Mouse (Mus musculus) kidney, adult 2 months (tissue): ENCODE measurements around the gene Neu2. TPM values are rescaled to one million over a fixed set of nuclear protein-coding genes. Genes with fewer than 3 reads are reported as not detected.

Experiments
- DNase-seq: peaks from one replicate; pipeline ENCODE4 v3.0.0; 2021
- H3K27ac ChIP-seq: fragments of 200-500 bp; 2 replicates; pipeline ENCODE4 v1.5.1; 2012; ENCODE audit warnings: low read depth, low read length, control low read depth, inconsistent platforms; ENCODE audit not compliant: insufficient read depth
- H3K27me3 ChIP-seq: fragments of 200-500 bp; replicated peaks from 2 replicates; pipeline ENCODE4 v1.6.1; 2012; ENCODE audit warnings: mild to moderate bottlenecking, moderate library complexity, low read length, inconsistent platforms; ENCODE audit not compliant: control insufficient read depth, insufficient read depth
- H3K36me3 ChIP-seq: fragments of 200-500 bp; 2 replicates; pipeline ENCODE4 v1.6.1; 2012; ENCODE audit warnings: mild to moderate bottlenecking, moderate library complexity, low read length, inconsistent platforms; ENCODE audit not compliant: control insufficient read depth, insufficient read depth
- H3K4me1 ChIP-seq: fragments of 200-500 bp; 2 replicates; pipeline ENCODE4 v1.6.1; 2011; ENCODE audit warnings: low read length; ENCODE audit not compliant: control insufficient read depth, insufficient read depth
- H3K4me3 ChIP-seq: fragments of 200-500 bp; 2 replicates; pipeline ENCODE4 v1.5.1; 2011; ENCODE audit warnings: mild to moderate bottlenecking, low read depth, low read length, control low read depth; ENCODE audit not compliant: insufficient read depth
- CTCF ChIP-seq: fragments of 200-500 bp; conservative IDR thresholded peaks from 2 replicates; pipeline ENCODE4 v1.5.1; 2011; ENCODE audit warnings: low read depth, mild to moderate bottlenecking, control low read depth, low read length, moderate library complexity, mixed read lengths; ENCODE audit not compliant: insufficient read depth, insufficient read length
- POLR2A ChIP-seq: fragments of 200-500 bp; IDR thresholded peaks from one replicate; pipeline ENCODE4 v1.6.1; 2011; ENCODE audit warnings: low read depth, low read length, control low read depth
- WGBS: fragments of 180-500 bp; shearing (Covaris S2); methylation state at CpG from one replicate; pipeline ENCODE4 v1.1.7; 2018; 5-methylcytosine and 5-hydroxymethylcytosine counted together
- polyA plus RNA-seq: library from polyadenylated mRNA; depleted of rRNA; stranded (reverse); fragments of >200 nt; gene quantifications from 2 replicates; pipeline ENCODE4 v1.2.3, GENCODE M21; 2012

Neu2 gene
- polyA plus RNA-seq, 1 experiment = 20.3 TPM

DNA sequence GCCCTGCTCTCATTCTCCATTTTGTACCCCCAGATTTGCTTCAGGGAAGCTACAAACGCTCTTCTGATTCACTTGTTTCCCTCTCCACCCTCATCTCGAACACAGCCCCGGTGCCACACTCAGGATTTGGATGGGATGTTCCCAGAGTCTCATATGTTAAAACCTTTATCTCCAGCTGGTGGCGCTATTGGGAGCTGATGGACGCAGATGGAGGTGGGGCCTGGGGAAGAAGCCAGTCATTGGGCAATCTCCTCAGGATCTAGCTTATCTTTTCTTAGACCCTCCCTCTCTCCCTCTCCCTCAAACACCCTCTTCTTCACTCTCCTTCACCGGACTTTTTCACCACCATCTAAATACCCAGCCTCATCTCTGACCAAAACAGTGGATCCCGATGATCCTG, 31.9 kb downstream of the Neu2 start:
- WGBS = 34% methylated on average over 7 of the region's 7 CpGs
- TF ChIP-seq CTCF (peak; percentile 67), POLR2A (no peak)
- Histone ChIP-seq H3K27ac (no peak overlapping the region), H3K27me3 (no peaks in the 10 kb centered on the region), H3K4me1 (no peaks in the 10 kb centered on the region), H3K4me3 (no peak overlapping the region), H3K36me3 (no peaks in the 10 kb centered on the region; the same call in 1 of the 2 replicates)
- peak; percentile 56 for DNase-seq

DNA sequence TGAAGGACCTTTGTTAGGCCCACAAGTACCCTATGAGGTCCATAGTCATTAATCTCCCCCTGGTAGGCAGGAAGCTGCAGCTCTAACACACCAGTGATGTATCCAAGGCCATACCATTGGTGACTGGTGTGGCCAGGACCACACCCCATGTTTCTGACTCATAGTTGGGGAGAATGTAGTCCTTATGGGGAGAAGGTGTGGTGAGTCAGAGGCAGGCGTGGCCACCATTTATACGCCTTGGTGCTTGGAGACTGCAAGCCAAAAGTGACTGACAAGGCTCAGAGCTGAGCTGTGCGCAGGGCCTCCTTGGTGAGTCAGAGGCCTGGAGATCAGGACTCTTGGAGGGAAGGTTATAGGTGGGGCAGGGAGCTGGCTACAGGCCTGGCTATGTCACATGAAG, 41.3 kb downstream of the Neu2 start:
- no peak overlapping the region for H3K27ac ChIP-seq
- no peak for TF ChIP-seq CTCF
- TF ChIP-seq POLR2A = no peak
- no peaks in the 10 kb centered on the region for H3K36me3 ChIP-seq
- H3K4me1 ChIP-seq = no peaks in the 10 kb centered on the region
- no peaks in the 10 kb centered on the region for H3K27me3 ChIP-seq
- DNase-seq = no peak
- H3K4me3 ChIP-seq = no peak overlapping the region
- WGBS = 96% methylated on average over 3 of the region's 3 CpGs

DNA sequence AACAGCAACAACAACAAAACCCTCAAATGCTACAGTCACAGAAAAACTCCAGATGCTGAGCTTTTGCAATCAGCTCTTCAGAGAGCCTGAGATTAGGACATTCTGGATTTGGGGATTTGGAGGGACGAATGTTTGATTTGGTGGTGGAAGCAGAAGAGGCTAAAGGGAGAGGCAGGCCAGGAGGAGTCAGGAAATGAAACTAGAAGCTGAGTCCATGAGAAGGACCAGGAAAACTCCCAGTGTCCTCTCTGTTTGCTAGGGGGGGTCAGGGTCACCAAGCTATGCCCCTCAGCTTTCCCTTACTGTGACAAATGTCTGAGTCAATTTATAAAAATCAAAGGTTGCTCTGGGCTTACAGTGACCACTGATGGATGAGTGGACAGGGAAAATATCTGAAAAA, 43.9 kb downstream of the Neu2 start:
- Histone ChIP-seq H3K27ac (no peak overlapping the region), H3K4me3 (no peak overlapping the region), H3K4me1 (no peaks in the 10 kb centered on the region), H3K36me3 (no peaks in the 10 kb centered on the region), H3K27me3 (no peaks in the 10 kb centered on the region)
- DNase-seq = no peak
- 92% methylated on average over 1 of the region's 1 CpGs for WGBS
- no peak for TF ChIP-seq POLR2A
- TF ChIP-seq CTCF = no peak

DNA sequence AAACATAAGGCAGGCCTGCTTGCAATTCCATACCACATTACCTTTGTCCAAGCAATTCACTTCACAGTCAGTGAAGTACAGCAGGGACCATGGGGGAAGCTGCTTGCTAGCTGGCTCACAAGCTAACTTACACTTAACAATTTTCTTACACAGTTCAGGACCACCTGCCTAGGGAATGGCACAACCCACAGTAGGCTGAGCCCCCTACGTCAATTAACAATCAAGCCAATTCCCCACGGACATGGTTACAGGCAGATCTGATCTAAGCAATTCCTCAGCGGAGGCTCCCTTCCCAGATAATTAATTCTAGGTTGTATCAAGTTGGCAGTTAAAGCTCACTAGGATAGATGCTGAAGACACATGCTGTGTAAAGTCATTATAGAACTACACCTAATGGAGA, 53.3 kb downstream of the Neu2 start:
- no peak overlapping the region for H3K4me3 ChIP-seq
- no peak for TF ChIP-seq CTCF
- no peak for TF ChIP-seq POLR2A
- no peak overlapping the region for H3K27ac ChIP-seq
- H3K36me3 ChIP-seq = no peaks in the 10 kb centered on the region
- H3K4me1 ChIP-seq = no peaks in the 10 kb centered on the region
- WGBS = 85% methylated on average over 3 of the region's 3 CpGs
- no peak for DNase-seq
- H3K27me3 ChIP-seq = no peaks in the 10 kb centered on the region

DNA sequence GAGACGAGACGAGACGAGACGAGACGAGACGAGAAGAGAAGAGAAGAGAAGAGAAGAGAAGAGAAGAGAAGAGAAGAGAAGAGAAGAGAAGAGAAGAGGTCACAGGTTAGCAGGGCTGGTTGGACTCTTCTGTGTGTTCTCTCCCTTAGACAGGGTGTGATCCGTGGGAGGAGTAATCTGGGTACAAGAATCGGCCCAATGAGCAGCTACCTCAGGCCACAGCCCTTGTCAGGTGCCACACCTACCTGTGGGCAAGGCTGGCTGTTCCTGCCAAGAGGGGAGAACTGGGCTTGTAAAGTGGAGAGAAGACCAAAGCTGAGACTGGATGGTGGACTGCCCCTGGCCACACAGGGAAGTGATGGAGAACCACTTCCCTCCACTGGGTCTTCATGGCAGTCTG, 56.1 kb downstream of the Neu2 start:
- 65% methylated on average over 4 of the region's 8 CpGs for WGBS

DNA sequence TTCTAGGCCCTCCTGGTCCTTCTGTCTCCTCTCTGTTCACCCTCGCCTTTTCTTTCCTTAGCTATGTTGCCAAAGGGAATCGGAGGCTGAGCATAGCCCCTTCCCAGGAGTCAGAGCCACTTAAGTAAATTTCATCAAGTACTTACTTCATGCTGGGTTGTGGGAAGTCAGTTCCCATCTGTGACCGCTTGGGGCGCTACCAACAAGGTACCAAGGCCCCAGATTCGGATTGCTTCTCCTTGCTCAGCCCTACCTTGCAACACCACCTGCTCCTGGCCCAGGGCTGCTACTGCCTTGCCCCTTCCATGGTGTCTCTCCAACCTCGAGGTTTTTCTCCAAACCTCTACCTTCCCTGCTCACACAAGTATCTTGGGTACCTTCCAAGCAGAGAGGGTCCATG, 58.7 kb downstream of the Neu2 start:
- DNase-seq = peak; percentile 44
- Histone ChIP-seq H3K4me1 (peaks cover 3% of the 10 kb centered on the region; the same call in 1 of the 2 replicates), H3K4me3 (no peak overlapping the region), H3K36me3 (no peaks in the 10 kb centered on the region), H3K27me3 (no peaks in the 10 kb centered on the region), H3K27ac (no peak overlapping the region)
- 56% methylated on average over 6 of the region's 6 CpGs for WGBS
- TF ChIP-seq CTCF (peak; percentile 59), POLR2A (no peak)

More for the DNA sequence above, 56.1 kb downstream of the Neu2 start:
- Histone ChIP-seq H3K27ac (no peak overlapping the region), H3K4me3 (no peak overlapping the region), H3K4me1 (no peaks in the 10 kb centered on the region), H3K36me3 (no peaks in the 10 kb centered on the region), H3K27me3 (no peaks in the 10 kb centered on the region)
- no peak for TF ChIP-seq CTCF
- no peak for TF ChIP-seq POLR2A
- DNase-seq = no peak

DNA sequence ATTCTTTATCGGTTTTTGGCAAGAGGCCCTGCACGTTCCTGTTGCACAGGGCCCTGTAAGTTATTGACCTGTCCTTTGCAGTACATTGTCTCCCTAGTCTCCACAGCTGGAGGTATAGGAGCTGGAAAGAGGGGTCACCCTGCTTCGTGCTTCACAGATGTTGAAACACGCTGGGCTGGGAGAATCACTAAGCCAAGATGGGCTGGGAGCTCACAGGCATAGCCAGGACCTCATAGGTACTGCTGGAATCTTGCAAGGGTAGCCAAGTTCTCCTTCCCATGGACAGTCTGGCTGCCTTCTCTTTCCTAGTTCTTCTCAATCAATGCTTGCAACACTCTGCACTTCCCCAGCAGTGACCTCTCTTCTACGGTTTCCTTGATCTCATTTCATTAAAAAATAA, 63.6 kb downstream of the Neu2 start:
- DNase-seq = peak; percentile 40
- Histone ChIP-seq H3K27me3 (no peaks in the 10 kb centered on the region), H3K4me3 (peak overlapping the region; percentile 56), H3K36me3 (no peaks in the 10 kb centered on the region), H3K4me1 (peaks cover 13% of the 10 kb centered on the region), H3K27ac (peak overlapping the region; percentile 99)
- TF ChIP-seq CTCF = no peak
- TF ChIP-seq POLR2A = no peak
- 27% methylated on average over 5 of the region's 5 CpGs for WGBS
